Mouse (Mus musculus): ENCODE data around the gene Map1a.

DNA sequence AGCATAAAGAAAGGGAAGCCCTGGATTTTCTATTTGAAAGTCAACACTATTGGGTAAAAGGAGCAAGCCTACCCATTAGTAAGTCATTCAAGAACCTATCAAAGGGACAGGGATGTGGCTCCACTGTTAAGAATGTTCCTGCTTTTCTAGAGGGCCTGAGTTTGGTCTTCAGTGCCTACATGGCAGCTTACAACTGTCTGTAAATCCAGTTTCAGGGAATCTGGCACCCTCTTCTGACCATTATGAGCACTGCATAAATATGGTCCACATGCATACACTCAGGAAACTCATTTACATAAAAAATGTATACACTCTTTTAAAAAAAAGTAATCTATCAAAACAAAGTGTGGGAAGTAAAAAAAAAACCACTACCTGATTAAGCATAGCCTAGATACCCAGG, 49.7 kb downstream of the Map1a start:
- TF ChIP-seq CTCF (IDR thresholded peaks at IDR 0.05; ENCODE audit: control insufficient read depth, insufficient read depth, insufficient read length) = no peak
- TF ChIP-seq USF1 (IDR thresholded peaks at IDR 0.05; ENCODE audit: low read depth) = no peak
- TF ChIP-seq MAX (IDR thresholded peaks at IDR 0.05) = no peak
- no peak for TF ChIP-seq MYOG (IDR thresholded peaks at IDR 0.05; ENCODE audit: control insufficient read depth, extremely low read depth, insufficient read length)
- TF ChIP-seq FOSL1 (IDR thresholded peaks at IDR 0.05; ENCODE audit: insufficient read depth, low read length, poor library complexity, severe bottlenecking) = no peak
- TF ChIP-seq CEBPB (IDR thresholded peaks at IDR 0.05; ENCODE audit: low read depth) = no peak

Measured in C2C12 (cell line).